Mouse (Mus musculus): Measurements from ENCODE around the gene Gm10717.
"Not testable (repeated sequence)": the region's sequence is repeated elsewhere in the genome, so short reads cannot be mapped to it uniquely, and the experiment has no call there.

- TF ChIP-seq POLR2A (IDR thresholded peaks at IDR 0.05; ENCODE audit: borderline replicate concordance, extremely low read depth, low read depth, low read length); CTCF (IDR thresholded peaks at IDR 0.05; ENCODE audit: insufficient read depth, low read length): not testable (repeated sequence)
These were observed 2.8 kb upstream of the Gm10717 start for GRCm38 (mm10) chr9:3022316-3023008.

Data from lung, adult 2 months (tissue).